Mouse (Mus musculus) layer of hippocampus, postnatal 14 days (tissue): ENCODE measurements around the gene Atxn1l. TPM values are rescaled to one million over a fixed set of nuclear protein-coding genes. Genes with fewer than 3 reads are reported as not detected.
A peak's percentile ranks its signal among the peaks of the same experiment; 100 is the strongest.

Experiments
- DNase-seq, 2 experiments: peaks; one replicate each; pipeline ENCODE4 v3.0.0; 2021 to 2022; ENCODE audit warnings: low spot score in 2 of 2, mixed read lengths in 1 of 2
- total RNA-seq, 2 experiments: library from RNA; stranded (reverse); gene quantifications; 2 replicates each; pipeline ENCODE4 v1.2.3; 2021

The Atxn1l gene
- total RNA-seq, 2 experiments from 2014 or later: 40.9 to 44.5 TPM

DNA sequence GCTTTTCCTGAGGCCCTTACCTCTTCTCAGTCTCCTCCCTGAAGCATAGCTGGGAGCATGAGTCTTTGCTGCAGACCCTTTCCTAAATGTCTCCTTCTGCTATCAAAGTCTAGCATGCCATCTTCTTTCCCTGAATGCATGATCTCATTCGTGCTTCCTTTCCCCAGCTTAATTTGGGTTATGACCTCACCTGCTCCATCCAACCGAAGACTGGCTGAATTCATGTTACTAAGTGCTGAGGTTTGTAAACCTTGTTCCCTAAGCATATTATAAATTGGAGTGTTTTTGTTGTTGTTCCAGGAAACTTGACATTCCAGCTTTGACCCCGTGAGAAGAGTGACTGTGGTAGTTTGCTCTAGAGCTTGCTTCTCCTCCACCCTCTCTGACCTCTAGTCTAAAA, 3.5 kb downstream of the Atxn1l start:
- DNase-seq: no peak

DNA sequence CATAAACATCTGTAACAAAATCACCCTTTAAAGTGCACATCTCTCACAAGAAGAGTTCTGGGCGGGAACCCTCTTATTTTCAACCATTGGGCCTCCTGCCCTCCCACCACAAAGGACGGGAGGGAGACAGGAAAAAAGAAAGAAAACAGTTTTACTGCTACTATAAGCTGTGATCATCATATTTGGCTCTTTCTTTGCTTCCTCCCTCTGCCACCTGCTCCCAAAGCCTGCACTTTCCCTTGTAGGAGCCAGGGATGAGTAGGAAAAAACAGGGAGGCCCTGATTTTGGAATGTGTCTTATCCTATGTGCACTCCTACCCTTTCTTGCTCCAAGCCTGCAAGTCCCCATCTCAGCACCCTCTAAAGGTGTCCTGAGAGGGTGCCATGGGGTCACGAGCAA, 6.5 kb downstream of the Atxn1l start:
- DNase-seq: peak in 1 of 2 experiments; percentile 50

DNA sequence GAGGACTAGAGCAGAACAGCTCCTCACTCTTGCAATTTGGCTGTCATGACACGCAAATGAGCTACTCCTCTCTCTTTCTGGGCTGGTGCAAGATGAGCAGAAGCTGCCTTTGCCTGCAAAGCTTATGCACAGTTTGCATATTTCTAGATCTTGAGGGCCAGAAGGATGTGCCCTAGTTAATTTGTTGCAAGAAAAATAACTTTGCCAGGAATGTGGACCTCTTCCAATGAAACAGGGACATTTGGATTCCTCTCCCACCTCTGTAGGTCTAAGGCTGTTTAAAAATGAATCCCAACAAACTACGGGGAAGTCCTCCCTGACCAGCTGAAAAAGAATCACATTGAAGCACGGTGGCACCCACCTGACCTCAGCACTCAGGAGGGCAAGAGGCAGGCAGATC, 12.4 kb downstream of the Atxn1l start:
- DNase-seq: no peak

GRCm38 (mm10) chr8:109714961-109715360, 22.6 kb downstream of the Atxn1l start:
- DNase-seq: no peak

DNA sequence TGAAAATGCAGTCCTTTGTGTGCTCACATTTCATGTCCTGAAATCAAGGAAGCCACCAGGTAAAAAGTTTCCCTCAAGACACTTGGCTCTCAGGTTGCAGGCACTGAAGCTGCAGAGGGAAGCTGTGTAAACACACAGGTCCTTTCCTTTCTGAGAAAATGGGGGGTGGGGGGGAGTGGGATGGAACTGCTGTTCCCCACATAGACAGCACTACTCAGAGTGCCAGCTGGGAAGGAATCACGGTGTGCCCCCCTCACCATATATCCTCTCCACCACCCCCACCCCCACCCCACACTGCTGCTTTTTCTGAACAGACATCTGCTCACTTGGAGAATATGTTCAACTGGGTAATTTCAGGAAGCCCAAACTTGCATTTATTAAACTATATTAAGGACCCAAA, 25.0 kb downstream of the Atxn1l start:
- DNase-seq: no peak

DNA sequence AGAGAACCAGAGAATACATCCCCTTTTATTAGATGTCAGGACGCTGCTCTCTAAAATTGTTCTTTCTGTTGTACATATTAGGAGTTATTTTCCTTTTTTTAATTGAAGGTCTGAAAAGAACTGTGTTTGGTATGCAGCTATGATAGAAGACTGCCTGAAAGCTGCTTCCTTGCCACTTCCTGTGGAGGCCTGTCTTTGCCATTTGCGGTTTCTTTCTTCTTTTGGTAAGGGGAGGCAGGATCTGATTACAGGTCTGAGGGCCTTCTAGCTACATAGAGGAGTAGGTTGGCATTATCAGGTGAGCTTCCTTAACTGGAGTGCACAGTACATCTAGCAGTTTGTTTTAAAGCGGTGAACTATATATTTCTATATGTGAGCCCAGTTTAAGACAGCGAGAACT, 29.6 kb downstream of the Atxn1l start:
- DNase-seq: no peak

- peak; percentile 35 to 66 for DNase-seq
Observed at GRCm38 (mm10) chr8:109706874-109707237, 30.7 kb downstream of the Atxn1l start.

GRCm38 (mm10) chr8:109706076-109706873, 31.3 kb downstream of the Atxn1l start:
- peak in 1 of 2 experiments; percentile 26 for DNase-seq

DNA sequence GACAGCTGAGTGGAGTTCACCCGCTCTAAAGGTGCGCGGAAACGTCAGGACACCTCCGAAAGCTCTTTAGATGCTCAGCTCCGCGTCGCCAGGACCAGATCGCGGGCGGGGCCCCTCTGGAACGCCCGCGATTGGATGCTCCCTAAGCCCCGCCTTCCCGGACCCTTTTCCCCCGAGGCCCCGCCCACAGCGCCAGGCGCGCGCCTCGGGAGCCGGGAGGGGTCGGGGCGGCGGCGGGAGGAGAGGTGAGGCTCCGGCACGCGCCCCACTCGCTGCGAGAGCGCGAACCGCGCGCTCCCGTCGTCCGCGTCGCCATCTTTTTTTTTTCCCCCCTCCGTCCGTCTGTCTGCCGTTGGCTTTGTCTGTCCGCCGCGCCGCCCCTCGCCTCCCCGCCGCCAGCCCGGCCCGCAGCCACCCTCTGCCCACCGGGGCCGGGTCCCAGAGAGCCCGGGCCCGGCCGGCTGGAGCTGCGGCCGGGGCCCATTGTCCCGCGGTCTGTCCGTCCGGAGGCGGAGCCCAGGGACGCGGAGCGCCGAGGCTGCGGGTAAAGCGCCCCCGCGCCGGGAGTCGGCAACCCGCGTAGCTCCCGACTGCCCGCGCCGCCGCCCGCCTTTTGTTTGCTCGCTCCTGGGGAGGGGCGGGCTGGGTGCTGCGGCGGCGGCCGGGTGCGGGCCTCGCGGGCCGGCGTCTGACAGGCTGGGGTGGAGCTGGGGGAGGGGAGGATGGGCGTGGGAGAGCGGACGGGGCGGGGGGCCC, 32.0 kb downstream of the Atxn1l start, which contains the start of gene Zfp821:
Gene Zfp821, plus strand, starts transcription at position 227 of the 756 bp plus-strand sequence.
- peak; percentile 88 to 94 for DNase-seq

GRCm38 (mm10) chr8:109704565-109705319, 32.8 kb downstream of the Atxn1l start:
- DNase-seq: no peak

- no peak for DNase-seq
Observed at GRCm38 (mm10) chr8:109698477-109698876, 39.1 kb downstream of the Atxn1l start.

DNA sequence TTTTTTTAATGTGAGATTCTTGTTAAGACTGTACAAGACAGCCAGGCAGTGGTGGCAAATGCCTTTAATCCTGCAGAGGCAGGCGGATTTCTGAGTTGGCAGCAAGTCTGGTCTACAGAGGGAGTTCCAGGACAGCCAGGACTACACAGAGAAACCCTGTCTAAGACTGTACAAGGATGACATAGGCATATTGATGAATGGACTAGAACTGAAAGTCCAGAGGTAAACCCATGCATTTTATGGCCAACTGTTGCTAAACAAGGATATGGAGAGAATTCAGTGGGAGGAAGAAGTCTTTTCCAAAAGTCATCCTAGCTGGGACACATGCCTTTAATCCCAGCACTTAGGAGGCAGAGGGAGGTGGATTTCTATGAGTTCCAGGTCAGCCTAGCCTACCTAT, 39.8 kb downstream of the Atxn1l start:
- DNase-seq: no peak

DNA sequence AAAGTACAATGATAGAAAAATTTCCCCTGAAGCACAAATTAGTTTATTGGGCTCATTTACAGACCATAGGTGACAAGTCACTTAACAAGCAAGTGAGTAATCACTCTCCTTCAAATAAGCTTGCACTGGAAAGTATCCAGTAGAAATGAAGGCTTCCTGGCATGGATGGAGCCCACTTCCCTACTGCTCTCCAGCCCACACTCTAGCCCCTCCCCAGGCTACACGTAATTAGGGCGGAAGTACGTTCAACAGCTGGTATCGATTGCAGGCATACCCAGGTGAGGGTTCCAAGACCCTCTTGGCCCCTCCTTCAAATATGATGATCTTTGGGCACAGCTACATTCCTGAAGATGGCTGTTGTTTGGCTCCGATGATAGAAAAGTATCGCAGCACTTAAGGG, 43.4 kb downstream of the Atxn1l start:
- DNase-seq: no peak

DNA sequence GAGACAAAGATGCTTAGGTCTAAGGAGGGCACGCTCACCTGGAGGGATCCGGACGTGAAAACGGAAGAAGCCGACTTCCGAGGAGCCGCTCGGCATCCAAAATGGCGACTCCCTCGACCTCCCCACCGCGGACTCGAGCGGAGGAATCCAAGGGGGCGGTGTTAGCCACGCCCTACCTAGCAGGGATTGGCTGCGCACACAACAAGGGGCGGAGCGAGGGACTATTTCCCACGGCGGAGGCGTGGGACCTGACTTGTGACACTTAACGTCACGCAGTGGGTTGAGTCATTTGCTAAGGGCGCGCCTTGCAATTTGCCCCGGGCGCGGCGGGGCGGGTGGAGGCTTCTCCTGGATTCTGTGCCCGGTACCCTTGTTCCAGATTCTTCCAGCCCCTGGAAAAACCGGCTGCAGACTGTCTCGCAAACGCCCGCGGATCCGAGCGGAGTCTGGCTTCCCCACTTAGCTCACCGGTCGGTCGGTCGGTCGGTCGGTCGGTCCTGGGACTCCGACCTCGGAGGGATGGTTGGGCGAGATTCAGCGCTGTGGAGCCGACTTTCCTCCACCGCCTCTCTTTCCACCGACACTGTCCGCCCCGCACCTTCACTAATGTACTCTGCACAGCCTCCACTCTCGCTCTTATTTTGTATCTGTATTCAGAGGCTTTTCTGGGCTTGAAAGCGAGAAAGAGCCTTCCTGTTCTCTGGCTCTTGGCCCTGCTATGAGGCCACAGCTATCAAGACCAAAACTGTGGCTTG, 44.2 kb downstream of the Atxn1l start, which contains the start of gene Ist1:
Gene Ist1, minus strand, starts transcription at position 115 of the 755 bp plus-strand sequence.
- peak; percentile 96 to 98 for DNase-seq

DNA sequence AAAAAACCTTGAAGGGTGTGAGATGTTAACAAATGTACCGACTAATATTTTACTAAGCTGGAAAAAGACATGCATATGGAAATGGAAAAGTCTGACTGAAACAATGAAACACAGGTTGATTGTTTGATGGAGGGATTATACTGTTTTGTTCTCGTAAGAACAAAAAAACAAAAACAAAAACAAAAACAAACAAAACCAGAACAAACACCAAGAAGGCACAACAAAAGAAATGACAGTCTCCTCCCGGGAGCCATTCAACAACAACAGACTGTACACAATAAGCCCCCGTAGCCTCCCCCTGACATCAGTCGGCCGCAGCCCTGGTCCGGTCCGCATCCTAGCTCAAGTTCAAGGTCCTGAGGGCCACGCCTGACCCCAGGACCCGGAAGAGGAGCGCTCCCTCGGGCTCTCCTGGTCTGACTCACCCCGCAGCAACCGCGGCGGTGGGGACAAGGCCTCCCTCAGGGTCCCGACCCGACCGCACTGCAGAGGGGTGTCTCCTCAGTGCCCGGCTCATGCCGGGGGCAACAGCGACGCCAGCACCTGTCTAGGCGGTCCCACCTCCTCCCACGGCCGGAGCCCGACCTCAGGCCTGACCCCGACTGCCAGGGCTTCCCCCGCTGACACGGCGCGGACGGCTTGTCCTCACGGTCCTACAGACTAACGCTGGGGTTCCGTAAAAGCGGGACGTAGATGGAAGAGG, 44.9 kb downstream of the Atxn1l start:
- no peak for DNase-seq

DNA sequence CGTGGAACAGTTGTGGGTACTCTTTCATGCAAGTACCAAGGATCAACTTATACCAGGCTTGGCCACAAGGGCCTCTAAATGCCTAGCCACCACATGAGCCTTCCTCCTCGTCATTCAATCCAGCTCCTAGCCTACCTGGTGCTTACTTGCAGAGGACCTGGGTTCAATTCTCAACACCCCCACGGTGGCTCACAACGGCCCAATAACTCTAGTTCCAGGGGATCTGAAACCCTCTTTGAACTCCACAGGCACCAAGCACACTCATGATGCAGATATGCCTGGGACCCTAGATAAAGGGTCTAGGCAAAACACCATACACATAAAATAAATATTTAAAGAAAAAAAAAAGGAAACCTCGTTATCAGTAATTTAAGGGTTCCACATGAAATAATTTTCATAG, 45.8 kb downstream of the Atxn1l start:
- no peak for DNase-seq

- DNase-seq: no peak
Observed at GRCm38 (mm10) chr8:109687248-109687647, 50.3 kb downstream of the Atxn1l start.

DNA sequence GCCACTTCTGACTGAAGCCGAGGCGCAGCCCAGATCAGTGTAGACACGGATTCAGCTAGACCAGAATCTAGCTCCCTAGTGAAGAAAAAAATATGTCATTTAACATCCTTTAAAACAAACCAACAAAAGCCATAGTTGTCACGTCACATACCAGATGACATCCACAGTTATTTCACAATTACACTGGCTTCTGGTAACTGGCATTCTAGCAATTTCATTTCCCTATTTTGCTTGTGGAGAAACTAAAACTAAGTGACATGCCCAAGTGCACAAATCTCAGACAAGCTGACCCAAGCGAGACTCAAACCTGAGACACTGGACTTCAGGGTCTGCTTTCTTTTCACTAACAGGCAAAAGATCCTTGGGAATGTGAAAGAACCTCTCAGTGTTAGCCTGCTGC, 55.4 kb downstream of the Atxn1l start:
- DNase-seq: no peak

DNA sequence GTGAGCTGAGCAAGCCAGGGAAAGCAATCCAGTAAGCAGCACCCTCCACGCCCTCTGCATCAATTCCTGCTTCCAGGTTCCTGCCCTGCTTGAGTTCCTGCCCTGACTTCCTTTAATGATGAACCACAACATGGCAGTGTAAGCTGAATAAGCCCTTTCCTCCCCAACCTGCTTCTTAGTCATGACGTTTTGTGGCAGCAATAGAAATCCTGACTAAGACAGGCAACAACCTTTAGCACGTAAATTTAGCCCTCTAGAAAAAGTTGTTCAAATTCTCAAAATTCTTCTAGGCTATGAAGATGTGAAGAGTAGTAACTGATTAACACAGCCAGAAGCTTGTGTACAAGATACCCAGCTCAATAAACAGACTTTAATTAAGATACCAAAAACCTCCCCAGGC, 56.0 kb downstream of the Atxn1l start:
- DNase-seq: no peak
